Comparison of ENCODE assay signal across 9 mouse cellular contexts in the genomic region with DNA sequence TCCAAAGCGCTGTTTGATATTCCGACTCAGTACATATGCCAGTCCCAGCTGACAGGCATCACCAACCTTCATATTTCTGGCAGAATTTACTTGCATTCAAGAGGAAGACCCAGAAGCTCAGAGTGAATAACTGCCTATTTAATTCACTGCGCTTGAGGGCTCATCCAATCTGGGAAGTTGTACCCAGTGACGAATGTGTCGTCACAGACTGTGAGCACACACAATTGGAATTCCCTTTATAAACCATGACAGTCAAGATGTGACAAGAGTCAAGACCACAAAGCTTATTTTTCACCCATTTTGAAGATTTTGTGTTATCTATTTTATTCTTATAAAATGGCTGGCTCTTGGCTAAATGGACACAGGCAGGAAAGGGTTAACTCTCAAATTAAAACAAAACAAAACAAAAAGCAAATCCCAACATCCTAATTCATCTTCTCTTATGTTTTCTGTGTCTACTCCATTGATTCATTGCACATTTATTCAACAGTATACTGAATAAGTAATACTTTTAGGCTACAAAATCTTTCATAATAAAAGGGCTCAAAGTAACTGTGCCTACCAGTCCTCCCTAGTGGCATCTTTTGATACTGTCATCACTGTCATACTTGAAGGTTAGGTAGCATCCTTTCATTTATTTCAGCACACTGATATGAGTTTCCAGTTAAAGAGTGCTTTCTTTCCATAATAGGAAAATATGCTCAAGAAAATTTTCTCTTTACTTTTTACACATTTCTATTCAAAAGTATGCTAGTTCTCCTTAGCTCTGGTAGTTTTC. TPM values are rescaled to one million over a fixed set of nuclear protein-coding genes. Genes with fewer than 3 reads are reported as not detected.
DNase-seq lines count a peak whose midpoint lies in the region; ATAC-seq and TF ChIP-seq lines count a peak whose summit lies in the region.
"Had no signal": no experiment of that assay in that cellular context is flagged by ENCODE, and none has a peak within 500 bp of the region (broad histone marks: within the 10 kb centered on the region; RNA-seq: fewer than 3 reads in every experiment).

No protein-coding gene starts in this region.

- no peaks in the 10 kb centered on the region for H3K27me3 ChIP-seq in heart, embryonic 15.5 days
- no peaks in the 10 kb centered on the region for H3K27me3 ChIP-seq in heart, adult 2 months (ENCODE audit: control insufficient read depth, insufficient read depth, low read length)
- no peaks in the 10 kb centered on the region for H3K27me3 ChIP-seq in forebrain, postnatal 0 days (ENCODE audit: insufficient read depth, low read length)
- H3K27me3 ChIP-seq in midbrain, embryonic 11.5 days (ENCODE audit: control insufficient read depth, insufficient read depth, low read length), result no peaks in the 10 kb centered on the region

- TF ChIP-seq CTCF in heart, adult 2 months (IDR thresholded peaks at IDR 0.05), result no peak
- TF ChIP-seq CTCF in forebrain, postnatal 0 days (IDR thresholded peaks at IDR 0.05; ENCODE audit: low read depth), result peak; percentile 33

- ATAC-seq in heart, embryonic 15.5 days (replicated peaks; ENCODE audit: insufficient number of reproducible peaks, insufficient read depth, low FRiP score, low read depth), result no peak
- peak; percentile 51 for ATAC-seq in forebrain, postnatal 0 days
- ATAC-seq in midbrain, embryonic 11.5 days (ENCODE audit: low FRiP score), result no peak

- peaks cover 13% of the 10 kb centered on the region for H3K4me1 ChIP-seq in heart, embryonic 15.5 days (replicated peaks)
- peaks cover 3% of the 10 kb centered on the region for H3K4me1 ChIP-seq in heart, adult 2 months (ENCODE audit: control insufficient read depth, insufficient read depth, low read length)
- H3K4me1 ChIP-seq in forebrain, postnatal 0 days (ENCODE audit: insufficient read depth), result peaks cover 5% of the 10 kb centered on the region; the same call in 1 of the 2 replicates
- peaks cover 11% of the 10 kb centered on the region for H3K4me1 ChIP-seq in midbrain, embryonic 11.5 days (ENCODE audit: control insufficient read depth, insufficient read depth, low read length)

- peaks cover 11% of the 10 kb centered on the region; the same call in 1 of the 2 replicates for H3K36me3 ChIP-seq in heart, embryonic 15.5 days
- peaks cover 3% of the 10 kb centered on the region for H3K36me3 ChIP-seq in heart, adult 2 months (ENCODE audit: control insufficient read depth, insufficient read depth, low read length)
- peaks cover 4% of the 10 kb centered on the region for H3K36me3 ChIP-seq in forebrain, postnatal 0 days (ENCODE audit: insufficient read depth)
- H3K36me3 ChIP-seq in midbrain, embryonic 11.5 days (ENCODE audit: control insufficient read depth, insufficient read depth, low read length), result peaks cover 10% of the 10 kb centered on the region

- no peak overlapping the region for H3K27ac ChIP-seq in heart, embryonic 15.5 days
- no peak overlapping the region for H3K27ac ChIP-seq in heart, adult 2 months
- no peak overlapping the region for H3K27ac ChIP-seq in forebrain, postnatal 0 days (ENCODE audit: low read depth, low read length)
- no peak overlapping the region for H3K27ac ChIP-seq in midbrain, embryonic 11.5 days (ENCODE audit: low read depth, low read length)

- no peak overlapping the region for H3K4me3 ChIP-seq in heart, embryonic 15.5 days
- H3K4me3 ChIP-seq in heart, adult 2 months, result no peak overlapping the region
- H3K4me3 ChIP-seq in forebrain, postnatal 0 days (ENCODE audit: low read depth, low read length), result peak overlapping the region; percentile 14; the same call in 1 of the 2 replicates
- H3K4me3 ChIP-seq in midbrain, embryonic 11.5 days (ENCODE audit: low read depth, low read length), result peak overlapping the region; percentile 4; the same call in 1 of the 2 replicates

- intact Hi-C loops in heart, adult 2 months (cut with DNase I), result loop anchor here (5.0 kb wide), 3 partner anchors 116 to 234 kb away; partner anchors contain the start of genes Arsk, Ell2, Gpr150 and Ttc37
- intact Hi-C loops in left cerebral cortex, postnatal 36 days (cut with DNase I), result no loop called here

- no peaks in the 10 kb centered on the region for H3K9me3 ChIP-seq in heart, embryonic 15.5 days (replicated peaks)
- H3K9me3 ChIP-seq in forebrain, postnatal 0 days (ENCODE audit: low read length), result no peaks in the 10 kb centered on the region
- H3K9me3 ChIP-seq in midbrain, embryonic 11.5 days (ENCODE audit: control insufficient read depth, low read length), result no peaks in the 10 kb centered on the region

- no peak overlapping the region for H3K9ac ChIP-seq in heart, embryonic 15.5 days
- no peak overlapping the region for H3K9ac ChIP-seq in heart, adult 2 months (ENCODE audit: low read depth, low read length)
- no peak overlapping the region for H3K9ac ChIP-seq in forebrain, postnatal 0 days
- no peak overlapping the region for H3K9ac ChIP-seq in midbrain, embryonic 11.5 days (ENCODE audit: low read length)

- DNase-seq in heart, adult 2 months, result no peak
- peak; percentile 37 for DNase-seq in brain, adult 2 months (ENCODE audit: low read depth, low spot score)
- peak; percentile 74 for DNase-seq in forebrain, postnatal 0 days
- DNase-seq in midbrain, embryonic 11.5 days (ENCODE audit: low spot score, missing footprints), result peak; percentile 88
- DNase-seq in left cerebral cortex, postnatal 36 days (ENCODE audit: low spot score in 2 of 2), result no peak
- DNase-seq in frontal cortex, adult 2 months (ENCODE audit: extremely low spot score in 1 of 2, low spot score in 1 of 2), result no peak
- DNase-seq in lung, postnatal 25 days (ENCODE audit: low spot score), result no peak

- no peak for TF ChIP-seq EP300 in heart, adult 2 months (IDR thresholded peaks at IDR 0.05; ENCODE audit: insufficient read depth, low read depth, low read length)

- no peak for TF ChIP-seq POLR2A in heart, adult 2 months (IDR thresholded peaks at IDR 0.05; ENCODE audit: insufficient read depth, low read depth, low read length)

- WGBS in heart, embryonic 15.5 days, result 90% methylated on average over 5 of the region's 5 CpGs
- WGBS in heart, adult 2 months, result 92% methylated on average over 5 of the region's 5 CpGs
- 46% methylated on average over 5 of the region's 5 CpGs for WGBS in forebrain, postnatal 0 days
- 64% methylated on average over 5 of the region's 5 CpGs for WGBS in midbrain, embryonic 11.5 days

- H3K79me2 ChIP-seq in heart, adult 2 months (replicated peaks; ENCODE audit: control insufficient read depth, insufficient read depth, low read length), result no peaks in the 10 kb centered on the region

- H3K4me2 ChIP-seq in heart, embryonic 15.5 days, result peak overlapping the region; percentile 34; the same call in 1 of the 2 replicates
- H3K4me2 ChIP-seq in forebrain, postnatal 0 days (ENCODE audit: low read depth), result peak overlapping the region; percentile 29
- H3K4me2 ChIP-seq in midbrain, embryonic 11.5 days, result peak overlapping the region; percentile 35

RNA-seq across cellular contexts. Expression of gene Rhobtb3, which starts 2.0 kb away (rescaled TPM):
- polyA plus RNA-seq in heart, embryonic 15.5 days (2015; fragmentation: Nextera tagmentation; extraction: Ambion mirVana), result 19.7 and 21.6 TPM in 2 replicates
- total RNA-seq in heart, adult 2 months (2021), result 10 to 100 TPM; 11.3 to 12.6 TPM
- polyA plus RNA-seq in heart, adult 2 months (2012; rRNA removed), result 7.6 and 16.0 TPM in 2 replicates
- 42.7 and 52.0 TPM in 2 replicates for total RNA-seq in forebrain, postnatal 0 days (2014; rRNA removed)
- polyA plus RNA-seq in forebrain, postnatal 0 days (2015; fragmentation: Nextera tagmentation; extraction: Ambion mirVana), result 11.3 and 14.0 TPM in 2 replicates
- 71.1 and 72.3 TPM in 2 replicates for polyA plus RNA-seq in midbrain, embryonic 11.5 days (2014; fragmentation: Nextera tagmentation; extraction: Ambion mirVana)
- 10 to 100 TPM; 15.0 to 16.0 TPM for total RNA-seq in left cerebral cortex, postnatal 36 days (2021)
- 15.4 and 16.5 TPM in 2 replicates for polyA plus RNA-seq in frontal cortex, adult 2 months (2012; rRNA removed)

RNA-seq across cellular contexts. Expression of gene Spata9, which starts 25.2 kb away (rescaled TPM):
- polyA plus RNA-seq in heart, embryonic 15.5 days (2015; fragmentation: Nextera tagmentation; extraction: Ambion mirVana), result 0.14 and 0.31 TPM in 2 replicates
- total RNA-seq in heart, adult 2 months (2021), result not detected
- polyA plus RNA-seq in heart, adult 2 months (2012; rRNA removed), result not detected in 2 replicates
- 2.4 and 4.7 TPM in 2 replicates for total RNA-seq in forebrain, postnatal 0 days (2014; rRNA removed)
- 4.7 TPM in 2 replicates for polyA plus RNA-seq in forebrain, postnatal 0 days (2015; fragmentation: Nextera tagmentation; extraction: Ambion mirVana)
- polyA plus RNA-seq in midbrain, embryonic 11.5 days (2014; fragmentation: Nextera tagmentation; extraction: Ambion mirVana), result 0.72 and 1.0 TPM in 2 replicates
- not detected for total RNA-seq in left cerebral cortex, postnatal 36 days (2021)
- 0.22 and 0.42 TPM in 2 replicates for polyA plus RNA-seq in frontal cortex, adult 2 months (2012; rRNA removed)
- total RNA-seq: left cerebral cortex, adult 18-20 months had no signal

Comparison
In these comparisons a context has a peak if more than half of its experiments do, and no peak if none do; other contexts are left out.
1. H3K4me3 ChIP-seq: peak in forebrain, postnatal 0 days (single experiment) and midbrain, embryonic 11.5 days (single experiment); none in heart, embryonic 15.5 days (single experiment) and heart, adult 2 months (single experiment).
2. DNase-seq: peak in brain, adult 2 months (single experiment), forebrain, postnatal 0 days (single experiment) and midbrain, embryonic 11.5 days (single experiment); none in heart, adult 2 months (0 of 2), left cerebral cortex, postnatal 36 days (0 of 2), frontal cortex, adult 2 months (0 of 2) and lung, postnatal 25 days (single experiment).
3. Peak in every context shown above with its lines, with median percentiles within 50 percentile points of each other: H3K4me2 ChIP-seq.